Mouse (Mus musculus) forebrain, embryonic 14.5 days (tissue): Measurements from ENCODE around the gene Smim13. TPM values are rescaled to one million over a fixed set of nuclear protein-coding genes. Genes with fewer than 3 reads are reported as not detected.

Source experiments
- ATAC-seq: fragments of 200-750 bp; cut with Nextera tagmentation; 2 replicates; pipeline ENCODE4 v1.8.0; 2017; ENCODE audit warnings: mild to moderate bottlenecking, moderate library complexity
- DNase-seq: peaks from one replicate; pipeline ENCODE4 v3.0.0-alpha.2; 2015; ENCODE audit warnings: low spot score
- H3K27ac ChIP-seq: fragments of 300-500 bp; sonication (generic); 2 replicates; pipeline ENCODE4 v1.5.1; 2014; ENCODE audit warnings: low read depth, mild to moderate bottlenecking, control low read depth, low read length, moderate library complexity
- H3K27me3 ChIP-seq: fragments of 300-500 bp; sonication (generic); replicated peaks from 2 replicates; pipeline ENCODE4 v1.6.1; 2014; ENCODE audit warnings: low read length, control low read depth, mixed read lengths; ENCODE audit not compliant: control insufficient read depth, insufficient read depth
- H3K36me3 ChIP-seq: fragments of 300-500 bp; sonication (generic); 2 replicates; pipeline ENCODE4 v1.6.1; 2014; ENCODE audit warnings: low read length, control low read depth; ENCODE audit not compliant: control insufficient read depth, insufficient read depth
- H3K4me1 ChIP-seq: fragments of 300-500 bp; sonication (generic); 2 replicates; pipeline ENCODE4 v1.6.1; 2014; ENCODE audit warnings: antibody characterized with exemption, low read length, control low read depth; ENCODE audit not compliant: control insufficient read depth, insufficient read depth
- H3K4me2 ChIP-seq: fragments of 300-500 bp; sonication (generic); 2 replicates; pipeline ENCODE4 v1.6.1; 2014; ENCODE audit warnings: mild to moderate bottlenecking, control low read depth, low read length
- H3K4me3 ChIP-seq: fragments of 300-500 bp; sonication (generic); 2 replicates; pipeline ENCODE4 v1.5.1; 2014; ENCODE audit warnings: low read depth, low read length, control low read depth
- H3K9ac ChIP-seq: fragments of 300-500 bp; sonication (generic); 2 replicates; pipeline ENCODE4 v1.6.1; 2014; ENCODE audit warnings: mild to moderate bottlenecking, low read length, control low read depth, moderate library complexity
- H3K9me3 ChIP-seq: fragments of 300-500 bp; sonication (generic); replicated peaks from 2 replicates; pipeline ENCODE4 v1.6.1; 2016; ENCODE audit warnings: low read length, control low read depth, mixed read lengths; ENCODE audit not compliant: control insufficient read depth
- WGBS: fragments of 180-500 bp; shearing (Covaris S2); extraction: QIAGEN DNeasy Blood & Tissue Kit; methylation state at CpG from one replicate; pipeline ENCODE4 v1.1.7; 2014; 5-methylcytosine and 5-hydroxymethylcytosine counted together
- polyA plus RNA-seq: library from polyadenylated mRNA; unstranded; fragments of >200 nt; fragmentation: Nextera tagmentation; extraction: Ambion mirVana; gene quantifications from 2 replicates; pipeline ENCODE4 v1.2.1, GENCODE M21; 2014

The Smim13 gene
- polyA plus RNA-seq, 1 experiment from 2014 or later = 18.3 TPM

DNA sequence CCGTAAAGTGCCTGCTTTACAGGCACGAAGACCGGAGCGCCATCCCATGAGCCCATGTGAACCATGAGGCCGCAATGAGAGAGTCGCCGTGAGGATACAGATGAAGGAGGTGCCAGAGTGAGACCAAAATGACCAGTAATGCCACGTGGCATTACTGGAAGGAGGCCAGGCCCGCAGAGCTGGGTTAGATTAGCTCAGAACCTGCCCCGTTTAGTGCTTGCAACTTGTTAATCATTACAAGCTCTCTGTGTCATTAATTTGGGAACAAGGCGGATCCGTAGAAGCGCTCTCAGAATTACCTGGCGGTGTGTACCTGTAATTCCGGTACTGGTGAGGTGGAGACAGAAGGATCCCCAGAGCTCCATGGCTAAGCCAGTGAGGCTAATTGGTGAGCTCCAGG lies 17.4 kb upstream of the Smim13 start:
- Histone ChIP-seq H3K4me2 (no peak overlapping the region), H3K36me3 (no peaks in the 10 kb centered on the region), H3K27me3 (no peaks in the 10 kb centered on the region), H3K4me1 (no peaks in the 10 kb centered on the region), H3K27ac (no peak overlapping the region), H3K9me3 (no peaks in the 10 kb centered on the region), H3K9ac (no peak overlapping the region), H3K4me3 (no peak overlapping the region)
- peak; percentile 42; the same call in 1 of the 2 replicates for ATAC-seq
- 92% methylated on average over 15 of the region's 15 CpGs for WGBS
- DNase-seq = no peak

DNA sequence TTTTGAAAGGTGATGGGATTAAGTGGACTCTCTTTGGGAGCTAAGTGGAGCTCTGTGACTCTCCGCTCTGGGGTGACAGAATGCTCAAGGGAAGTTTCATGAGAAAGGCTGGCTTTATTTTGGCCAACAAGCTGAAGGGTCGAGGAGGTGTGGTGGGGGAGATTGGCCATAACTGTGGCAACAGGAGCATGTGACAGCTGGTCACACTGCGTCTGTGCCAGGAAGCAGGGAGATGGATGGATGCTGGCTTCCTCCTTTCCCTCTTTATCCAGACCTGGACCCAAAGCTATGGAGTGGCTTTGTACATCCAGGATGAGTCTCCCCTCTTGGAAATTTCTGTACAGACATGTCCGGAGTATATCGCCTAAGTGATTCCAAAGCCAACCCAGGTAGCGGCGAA lies 16.4 kb upstream of the Smim13 start:
- Histone ChIP-seq H3K9me3 (no peaks in the 10 kb centered on the region), H3K27me3 (no peaks in the 10 kb centered on the region), H3K9ac (no peak overlapping the region), H3K36me3 (no peaks in the 10 kb centered on the region), H3K4me2 (no peak overlapping the region), H3K27ac (no peak overlapping the region), H3K4me3 (no peak overlapping the region), H3K4me1 (no peaks in the 10 kb centered on the region)
- no peak for ATAC-seq
- 88% methylated on average over 7 of the region's 7 CpGs for WGBS
- DNase-seq = no peak

DNA sequence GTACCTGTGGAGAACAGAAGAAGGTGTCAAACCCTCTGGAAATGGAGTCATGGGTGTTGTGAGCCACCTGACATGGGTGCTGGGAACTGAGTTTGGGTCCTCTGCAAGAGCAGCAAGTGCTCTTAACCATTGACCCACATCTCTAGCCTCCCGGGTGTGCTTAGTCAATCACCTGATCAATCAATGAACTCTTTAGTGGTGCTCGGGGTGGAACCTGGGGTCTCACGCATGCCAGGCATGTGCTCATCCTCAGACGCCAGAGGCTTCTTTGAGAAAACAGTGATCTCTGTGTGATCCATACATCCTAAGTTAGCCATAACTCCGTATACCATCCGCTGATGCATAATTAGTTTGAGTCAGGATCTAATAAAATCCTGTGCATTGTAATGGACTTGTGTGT lies 14.5 kb upstream of the Smim13 start:
- Histone ChIP-seq H3K27ac (no peak overlapping the region), H3K9ac (no peak overlapping the region), H3K4me2 (no peak overlapping the region), H3K4me3 (no peak overlapping the region), H3K36me3 (no peaks in the 10 kb centered on the region), H3K4me1 (no peaks in the 10 kb centered on the region), H3K9me3 (no peaks in the 10 kb centered on the region), H3K27me3 (no peaks in the 10 kb centered on the region)
- DNase-seq (no peak), ATAC-seq (no peak)
- WGBS = 84% methylated on average over 6 of the region's 6 CpGs

DNA sequence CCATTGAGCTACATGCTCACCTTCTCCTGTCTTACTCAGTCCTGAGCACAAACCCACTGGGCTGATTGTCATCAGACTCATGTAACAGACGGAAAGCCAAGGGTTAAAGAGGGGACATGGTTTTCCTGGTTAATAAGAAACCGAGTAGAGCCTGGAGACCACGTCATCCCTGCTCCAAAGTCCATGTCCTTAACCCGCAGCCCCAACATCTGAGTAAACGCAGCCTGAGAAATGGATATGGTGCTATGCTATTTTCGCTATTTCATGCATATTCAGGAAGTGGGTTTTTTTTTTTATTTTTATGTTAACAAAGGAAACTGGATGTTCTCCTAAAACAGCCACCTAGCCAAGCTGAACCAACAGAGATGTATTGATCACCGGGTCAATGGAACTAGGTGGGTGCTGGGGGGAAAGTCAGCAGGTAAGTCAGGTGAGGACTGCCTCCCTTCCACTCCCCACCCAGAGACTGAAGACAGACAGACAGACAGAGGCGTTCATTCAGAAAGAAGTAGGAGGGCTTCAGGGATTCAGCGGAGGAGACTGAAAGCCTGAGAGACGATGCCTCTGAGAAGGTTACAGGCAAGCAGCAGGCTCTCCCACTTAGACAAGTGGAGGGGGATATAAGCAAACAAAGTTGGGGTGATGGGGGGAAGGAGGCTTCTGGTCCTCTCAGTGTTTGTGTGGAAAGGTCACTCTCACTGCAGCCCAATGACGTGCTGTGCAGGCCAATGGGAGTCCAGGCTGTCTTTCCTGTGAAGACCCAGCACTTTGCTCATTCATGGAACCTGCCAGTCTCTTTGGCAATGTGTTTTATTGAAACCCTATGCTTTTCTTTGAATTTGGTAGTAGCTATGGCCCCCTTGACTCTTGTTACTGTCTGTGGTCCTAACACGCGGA lies 13.6 kb upstream of the Smim13 start:
- Histone ChIP-seq H3K9ac (no peak overlapping the region), H3K27me3 (no peaks in the 10 kb centered on the region), H3K9me3 (no peaks in the 10 kb centered on the region), H3K4me2 (no peak overlapping the region), H3K4me1 (no peaks in the 10 kb centered on the region), H3K36me3 (no peaks in the 10 kb centered on the region), H3K4me3 (no peak overlapping the region), H3K27ac (no peak overlapping the region)
- DNase-seq = no peak
- no peak for ATAC-seq
- WGBS = 81% methylated on average over 13 of the region's 13 CpGs

DNA sequence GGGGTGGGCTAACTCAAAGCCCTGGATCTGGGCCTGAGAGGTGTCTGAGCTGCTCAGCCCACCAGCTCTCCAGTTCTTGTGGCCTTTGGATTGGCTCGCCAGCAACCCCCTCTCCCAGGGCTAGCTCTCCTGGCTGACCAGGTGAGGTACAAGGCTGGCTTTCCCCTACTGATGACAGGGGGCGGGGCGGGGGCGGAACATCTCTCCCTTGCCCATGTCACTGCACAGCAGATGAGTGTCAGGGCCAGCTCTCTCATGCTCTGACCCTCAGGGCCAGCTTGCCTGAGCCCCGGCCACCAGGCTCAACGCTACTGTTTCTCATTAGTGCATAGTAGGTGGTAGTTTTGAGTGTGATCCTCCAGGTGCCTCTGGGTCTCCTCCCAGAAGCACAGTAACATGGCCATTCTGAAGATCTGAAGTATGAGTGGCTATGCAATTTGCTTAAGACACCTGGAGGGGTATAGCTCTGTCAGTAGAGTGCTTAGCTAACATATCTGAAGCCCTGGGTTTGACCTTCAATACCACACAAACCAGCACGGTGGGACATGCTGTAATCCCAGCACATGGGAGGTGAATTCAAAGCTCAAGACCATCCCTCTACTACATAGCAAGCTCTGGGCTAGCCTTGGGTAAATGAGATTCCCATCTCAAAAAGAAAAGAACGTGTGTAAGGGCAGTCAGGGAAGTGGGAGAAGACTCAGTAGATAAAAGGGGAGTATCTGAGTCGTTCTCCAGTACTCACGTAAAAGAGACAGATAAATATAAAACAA lies 11.4 kb upstream of the Smim13 start:
- Histone ChIP-seq H3K9me3 (no peaks in the 10 kb centered on the region), H3K36me3 (no peaks in the 10 kb centered on the region), H3K4me1 (no peaks in the 10 kb centered on the region), H3K9ac (no peak overlapping the region), H3K4me2 (no peak overlapping the region), H3K4me3 (no peak overlapping the region), H3K27me3 (no peaks in the 10 kb centered on the region), H3K27ac (no peak overlapping the region)
- no peak for DNase-seq
- 79% methylated on average over 10 of the region's 10 CpGs for WGBS
- peak; percentile 34; the same call in 1 of the 2 replicates for ATAC-seq

DNA sequence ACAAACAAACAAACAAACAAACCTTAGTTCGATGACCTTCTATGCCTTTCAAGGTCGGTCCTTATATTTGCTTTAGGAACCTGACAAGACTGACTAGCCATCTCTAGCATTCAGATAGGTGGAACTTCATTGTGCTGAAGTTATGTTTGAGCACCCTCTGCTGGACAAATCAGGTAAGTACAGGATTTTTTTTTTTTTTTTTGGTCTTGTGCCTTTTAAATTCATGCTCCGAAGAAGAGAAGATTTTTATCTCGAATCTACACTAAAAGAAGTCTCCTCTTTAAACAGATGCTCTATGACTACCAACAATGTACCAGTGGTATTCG lies 10.9 kb upstream of the Smim13 start:
- Histone ChIP-seq H3K4me3 (no peak overlapping the region), H3K9me3 (no peaks in the 10 kb centered on the region), H3K27ac (no peak overlapping the region), H3K4me2 (no peak overlapping the region), H3K9ac (no peak overlapping the region), H3K4me1 (no peaks in the 10 kb centered on the region), H3K36me3 (no peaks in the 10 kb centered on the region), H3K27me3 (no peaks in the 10 kb centered on the region)
- WGBS = 11% methylated on average over 5 of the region's 5 CpGs
- peak; percentile 58; the same call in 1 of the 2 replicates for ATAC-seq
- peak; percentile 84 for DNase-seq

DNA sequence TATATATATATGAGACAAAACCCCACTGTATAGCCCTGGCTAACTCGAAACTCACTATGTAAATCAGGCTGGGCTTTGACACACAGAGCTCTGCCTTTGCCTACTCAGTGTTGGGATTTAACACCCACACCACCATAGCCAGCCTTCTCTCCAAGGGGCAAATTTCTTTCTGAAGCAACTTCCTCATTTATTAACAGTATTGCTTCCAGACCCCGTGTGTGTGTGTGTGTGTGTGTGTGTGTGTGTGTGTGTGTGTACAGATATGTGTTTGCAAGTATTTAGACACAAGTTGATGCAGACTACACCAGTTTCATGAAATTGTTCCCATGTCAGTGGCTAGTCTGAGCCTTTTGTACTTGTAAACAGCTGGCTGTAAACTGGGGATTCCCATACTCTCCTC lies 8.1 kb upstream of the Smim13 start:
- H3K4me3 ChIP-seq = no peak overlapping the region

DNA sequence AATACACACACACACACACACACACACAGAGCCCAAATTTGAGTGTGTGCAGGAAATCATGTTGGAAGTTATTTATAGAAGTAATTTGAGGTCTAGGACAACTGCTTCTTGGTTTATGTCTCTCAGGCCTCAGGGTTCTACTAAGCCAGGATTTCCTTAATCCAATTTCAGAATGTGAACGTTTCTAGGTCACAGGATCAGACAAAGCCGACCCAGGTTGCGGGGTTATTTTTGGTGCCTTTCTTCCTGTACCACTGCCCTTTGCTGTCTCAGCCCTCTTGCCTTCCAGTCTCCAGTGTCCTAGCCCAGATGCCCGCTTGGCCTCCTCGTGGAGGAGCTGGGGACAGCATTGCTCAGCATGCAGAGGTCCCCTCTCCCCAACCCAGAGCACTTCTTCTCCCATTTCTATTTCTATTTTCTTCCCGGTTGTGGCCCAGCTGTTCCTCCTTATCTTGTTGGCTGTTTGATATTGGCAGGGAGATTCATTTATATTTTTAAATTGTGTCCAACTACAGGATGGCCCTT lies 5.3 kb upstream of the Smim13 start:
- WGBS = 61% methylated on average over 6 of the region's 6 CpGs
- DNase-seq (no peak), ATAC-seq (no peak)
- Histone ChIP-seq H3K4me3 (no peak overlapping the region), H3K9me3 (no peaks in the 10 kb centered on the region), H3K27me3 (no peaks in the 10 kb centered on the region), H3K9ac (no peak overlapping the region), H3K4me1 (0 out of 2 replicates have a peak, but pooled peaks cover 3% of the 10 kb centered on the region), H3K36me3 (no peaks in the 10 kb centered on the region), H3K27ac (no peak overlapping the region), H3K4me2 (no peak overlapping the region)

More for the DNA sequence above, 8.1 kb upstream of the Smim13 start:
- ATAC-seq (no peak), DNase-seq (no peak)
- H3K9me3 ChIP-seq = no peaks in the 10 kb centered on the region
- H3K9ac ChIP-seq = no peak overlapping the region
- no peak overlapping the region for H3K4me2 ChIP-seq
- no peak overlapping the region for H3K27ac ChIP-seq
- H3K4me1 ChIP-seq = no peaks in the 10 kb centered on the region
- no peaks in the 10 kb centered on the region for H3K27me3 ChIP-seq
- 81% methylated on average over 2 of the region's 2 CpGs for WGBS
- H3K36me3 ChIP-seq = no peaks in the 10 kb centered on the region
